Mouse (Mus musculus): ENCODE measurements around the gene Ift43. TPM values are rescaled to one million over a fixed set of nuclear protein-coding genes. Genes with fewer than 3 reads are reported as not detected.

Ift43 gene
- polyA plus RNA-seq, 1 experiment from 2014 or later: 36.4 TPM

- no peak overlapping the region; the same call in 1 of the 2 replicates for H3K27ac ChIP-seq (ENCODE audit: low read length)
- H3K4me2 ChIP-seq (ENCODE audit: low read length): no peak overlapping the region
- 11% methylated on average over 11 of the region's 11 CpGs for WGBS
These were observed 21.1 kb downstream of the Ift43 start for GRCm38 (mm10) chr12:86103391-86103790.

GRCm38 (mm10) chr12:86103852-86104251 is 21.5 kb downstream of the Ift43 start:
- no peak for ATAC-seq
- no peak overlapping the region; the same call in 1 of the 2 replicates for H3K4me2 ChIP-seq (ENCODE audit: low read length)
- H3K27ac ChIP-seq (ENCODE audit: low read length): peak overlapping the region; percentile 17; the same call in 1 of the 2 replicates
- peak overlapping the region; percentile 36; the same call in 1 of the 2 replicates for H3K9ac ChIP-seq (ENCODE audit: low read depth, low read length)
- H3K36me3 ChIP-seq (ENCODE audit: control insufficient read depth, insufficient read depth, low read length): no peaks in the 10 kb centered on the region
- H3K27me3 ChIP-seq (ENCODE audit: control insufficient read depth, insufficient read depth, low read depth, low read length): no peaks in the 10 kb centered on the region
- H3K4me1 ChIP-seq (ENCODE audit: control insufficient read depth, insufficient read depth, low read length): peaks cover 12% of the 10 kb centered on the region
- H3K9me3 ChIP-seq (replicated peaks; ENCODE audit: control insufficient read depth, low read length, poor library complexity, severe bottlenecking): no peaks in the 10 kb centered on the region
- no peak overlapping the region for H3K4me3 ChIP-seq (ENCODE audit: low read depth, low read length)
- WGBS: 28% methylated on average over 8 of the region's 8 CpGs

More at GRCm38 (mm10) chr12:86103391-86103790, 21.1 kb downstream of the Ift43 start:
- 0 out of 2 replicates have a peak, but pooled peaks have one; percentile 47 for ATAC-seq
- Histone ChIP-seq H3K27me3 (ENCODE audit: control insufficient read depth, insufficient read depth, low read depth, low read length) (no peaks in the 10 kb centered on the region), H3K36me3 (ENCODE audit: control insufficient read depth, insufficient read depth, low read length) (no peaks in the 10 kb centered on the region), H3K4me3 (ENCODE audit: low read depth, low read length) (no peak overlapping the region), H3K9me3 (replicated peaks; ENCODE audit: control insufficient read depth, low read length, poor library complexity, severe bottlenecking) (no peaks in the 10 kb centered on the region), H3K4me1 (ENCODE audit: control insufficient read depth, insufficient read depth, low read length) (peaks cover 12% of the 10 kb centered on the region), H3K9ac (ENCODE audit: low read depth, low read length) (peak overlapping the region; percentile 36; the same call in 1 of the 2 replicates)

- Histone ChIP-seq H3K4me3 (ENCODE audit: low read depth, low read length) (no peak overlapping the region), H3K4me2 (ENCODE audit: low read length) (no peak overlapping the region), H3K9me3 (replicated peaks; ENCODE audit: control insufficient read depth, low read length, poor library complexity, severe bottlenecking) (no peaks in the 10 kb centered on the region), H3K36me3 (ENCODE audit: control insufficient read depth, insufficient read depth, low read length) (no peaks in the 10 kb centered on the region), H3K4me1 (ENCODE audit: control insufficient read depth, insufficient read depth, low read length) (peaks cover 12% of the 10 kb centered on the region), H3K27me3 (ENCODE audit: control insufficient read depth, insufficient read depth, low read depth, low read length) (no peaks in the 10 kb centered on the region), H3K9ac (ENCODE audit: low read depth, low read length) (no peak overlapping the region; the same call in 1 of the 2 replicates), H3K27ac (ENCODE audit: low read length) (0 out of 2 replicates have a peak overlapping the region, but pooled peaks have one; percentile 17)
- no peak for ATAC-seq
- WGBS: 76% methylated on average over 11 of the region's 11 CpGs
These were observed 22.0 kb downstream of the Ift43 start for GRCm38 (mm10) chr12:86104297-86104696.

- no peaks in the 10 kb centered on the region for H3K27me3 ChIP-seq (ENCODE audit: control insufficient read depth, insufficient read depth, low read depth, low read length)
- H3K9me3 ChIP-seq (replicated peaks; ENCODE audit: control insufficient read depth, low read length, poor library complexity, severe bottlenecking): no peaks in the 10 kb centered on the region
- ATAC-seq: no peak
- no peak overlapping the region for H3K4me2 ChIP-seq (ENCODE audit: low read length)
- no peaks in the 10 kb centered on the region for H3K36me3 ChIP-seq (ENCODE audit: control insufficient read depth, insufficient read depth, low read length)
- peaks cover 12% of the 10 kb centered on the region for H3K4me1 ChIP-seq (ENCODE audit: control insufficient read depth, insufficient read depth, low read length)
- no peak overlapping the region for H3K4me3 ChIP-seq (ENCODE audit: low read depth, low read length)
- 71% methylated on average over 7 of the region's 10 CpGs for WGBS
- H3K27ac ChIP-seq (ENCODE audit: low read length): no peak overlapping the region
- no peak overlapping the region for H3K9ac ChIP-seq (ENCODE audit: low read depth, low read length)
These were observed 23.2 kb downstream of the Ift43 start for GRCm38 (mm10) chr12:86105546-86105945.

- H3K9me3 ChIP-seq (replicated peaks; ENCODE audit: control insufficient read depth, low read length, poor library complexity, severe bottlenecking): no peaks in the 10 kb centered on the region
- WGBS: 91% methylated on average over 9 of the region's 9 CpGs
- H3K4me2 ChIP-seq (ENCODE audit: low read length): no peak overlapping the region
- no peak overlapping the region for H3K4me3 ChIP-seq (ENCODE audit: low read depth, low read length)
- no peak overlapping the region for H3K27ac ChIP-seq (ENCODE audit: low read length)
- ATAC-seq: no peak
- H3K27me3 ChIP-seq (ENCODE audit: control insufficient read depth, insufficient read depth, low read depth, low read length): no peaks in the 10 kb centered on the region
- peaks cover 12% of the 10 kb centered on the region for H3K4me1 ChIP-seq (ENCODE audit: control insufficient read depth, insufficient read depth, low read length)
- H3K9ac ChIP-seq (ENCODE audit: low read depth, low read length): no peak overlapping the region
- H3K36me3 ChIP-seq (ENCODE audit: control insufficient read depth, insufficient read depth, low read length): no peaks in the 10 kb centered on the region
These were observed 23.7 kb downstream of the Ift43 start for GRCm38 (mm10) chr12:86106086-86106485.

- peaks cover 12% of the 10 kb centered on the region for H3K4me1 ChIP-seq (ENCODE audit: control insufficient read depth, insufficient read depth, low read length)
- no peak overlapping the region for H3K27ac ChIP-seq (ENCODE audit: low read length)
- ATAC-seq: no peak
- H3K36me3 ChIP-seq (ENCODE audit: control insufficient read depth, insufficient read depth, low read length): no peaks in the 10 kb centered on the region; the same call in 1 of the 2 replicates
- no peak overlapping the region for H3K4me3 ChIP-seq (ENCODE audit: low read depth, low read length)
- H3K9me3 ChIP-seq (replicated peaks; ENCODE audit: control insufficient read depth, low read length, poor library complexity, severe bottlenecking): no peaks in the 10 kb centered on the region
- 86% methylated on average over 7 of the region's 7 CpGs for WGBS
- no peak overlapping the region for H3K4me2 ChIP-seq (ENCODE audit: low read length)
- H3K27me3 ChIP-seq (ENCODE audit: control insufficient read depth, insufficient read depth, low read depth, low read length): no peaks in the 10 kb centered on the region
- no peak overlapping the region for H3K9ac ChIP-seq (ENCODE audit: low read depth, low read length)
These were observed 25.3 kb downstream of the Ift43 start for GRCm38 (mm10) chr12:86107645-86108044.

- H3K4me2 ChIP-seq (ENCODE audit: low read length): no peak overlapping the region
- ATAC-seq: no peak
- WGBS: 86% methylated on average over 4 of the region's 4 CpGs
- no peaks in the 10 kb centered on the region; the same call in 1 of the 2 replicates for H3K36me3 ChIP-seq (ENCODE audit: control insufficient read depth, insufficient read depth, low read length)
- H3K27me3 ChIP-seq (ENCODE audit: control insufficient read depth, insufficient read depth, low read depth, low read length): no peaks in the 10 kb centered on the region
- H3K9me3 ChIP-seq (replicated peaks; ENCODE audit: control insufficient read depth, low read length, poor library complexity, severe bottlenecking): no peaks in the 10 kb centered on the region
- H3K4me1 ChIP-seq (ENCODE audit: control insufficient read depth, insufficient read depth, low read length): no peaks in the 10 kb centered on the region; the same call in 1 of the 2 replicates
- no peak overlapping the region for H3K9ac ChIP-seq (ENCODE audit: low read depth, low read length)
- H3K4me3 ChIP-seq (ENCODE audit: low read depth, low read length): no peak overlapping the region
- no peak overlapping the region for H3K27ac ChIP-seq (ENCODE audit: low read length)
These were observed 27.2 kb downstream of the Ift43 start for GRCm38 (mm10) chr12:86109531-86109930.

GRCm38 (mm10) chr12:86110637-86111036 is 28.3 kb downstream of the Ift43 start:
- no peak overlapping the region for H3K27ac ChIP-seq (ENCODE audit: low read length)
- H3K9me3 ChIP-seq (replicated peaks; ENCODE audit: control insufficient read depth, low read length, poor library complexity, severe bottlenecking): no peaks in the 10 kb centered on the region
- 91% methylated on average over 2 of the region's 2 CpGs for WGBS
- no peaks in the 10 kb centered on the region; the same call in 1 of the 2 replicates for H3K36me3 ChIP-seq (ENCODE audit: control insufficient read depth, insufficient read depth, low read length)
- no peaks in the 10 kb centered on the region for H3K27me3 ChIP-seq (ENCODE audit: control insufficient read depth, insufficient read depth, low read depth, low read length)
- no peak overlapping the region for H3K4me2 ChIP-seq (ENCODE audit: low read length)
- no peak for ATAC-seq
- no peaks in the 10 kb centered on the region for H3K4me1 ChIP-seq (ENCODE audit: control insufficient read depth, insufficient read depth, low read length)
- H3K9ac ChIP-seq (ENCODE audit: low read depth, low read length): no peak overlapping the region
- H3K4me3 ChIP-seq (ENCODE audit: low read depth, low read length): no peak overlapping the region

GRCm38 (mm10) chr12:86116295-86116835 is 34.0 kb downstream of the Ift43 start:
- peaks cover 3% of the 10 kb centered on the region; the same call in 1 of the 2 replicates for H3K4me1 ChIP-seq (ENCODE audit: control insufficient read depth, insufficient read depth, low read length)
- no peak overlapping the region for H3K27ac ChIP-seq (ENCODE audit: low read length)
- H3K36me3 ChIP-seq (ENCODE audit: control insufficient read depth, insufficient read depth, low read length): no peaks in the 10 kb centered on the region; the same call in 1 of the 2 replicates
- WGBS: 73% methylated on average over 15 of the region's 15 CpGs
- no peak overlapping the region for H3K4me3 ChIP-seq (ENCODE audit: low read depth, low read length)
- 0 out of 2 replicates have a peak, but pooled peaks have one; percentile 17 for ATAC-seq
- 0 out of 2 replicates have a peak overlapping the region, but pooled peaks have one; percentile 11 for H3K9ac ChIP-seq (ENCODE audit: low read depth, low read length)
- H3K27me3 ChIP-seq (ENCODE audit: control insufficient read depth, insufficient read depth, low read depth, low read length): no peaks in the 10 kb centered on the region
- no peaks in the 10 kb centered on the region for H3K9me3 ChIP-seq (replicated peaks; ENCODE audit: control insufficient read depth, low read length, poor library complexity, severe bottlenecking)
- no peak overlapping the region for H3K4me2 ChIP-seq (ENCODE audit: low read length)

All from midbrain, embryonic 16.5 days (tissue).